Mouse (Mus musculus): ENCODE measurements around the gene Tmem51.

The Tmem51 gene

DNA sequence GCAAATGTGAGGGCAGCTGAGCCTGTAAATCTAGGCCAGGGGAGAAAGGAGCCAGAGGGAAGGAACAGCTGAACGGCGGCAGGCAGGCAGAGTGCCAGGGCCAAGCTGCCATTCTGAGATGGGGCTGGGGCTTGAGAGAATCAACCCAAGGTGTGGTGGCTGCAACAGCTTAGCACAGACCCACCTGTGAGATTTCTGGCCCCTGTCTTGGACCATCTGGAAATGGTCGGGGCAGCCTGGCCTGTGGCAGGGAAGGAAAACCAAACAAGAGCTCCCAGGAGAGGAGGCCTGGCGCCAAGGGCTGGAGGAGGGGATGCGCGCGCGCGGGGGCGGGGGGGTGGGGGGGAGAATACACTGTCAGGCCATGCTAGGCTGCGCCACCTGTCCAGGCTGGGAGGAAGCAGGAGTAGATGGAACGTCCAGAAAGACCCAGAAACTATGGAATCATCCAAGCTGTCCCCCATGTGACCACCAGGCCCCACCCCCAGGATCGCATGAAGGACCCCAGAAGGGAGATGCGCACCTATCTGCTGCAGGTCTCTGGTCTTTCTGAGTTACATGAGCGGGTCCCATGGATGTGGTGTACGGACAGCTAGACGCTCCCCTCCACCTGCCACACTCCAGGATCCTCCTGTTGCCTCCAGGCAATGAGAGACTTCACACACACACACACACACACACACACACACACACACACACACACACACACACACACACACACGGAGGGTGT, 3.0 kb downstream of the Tmem51 start:
- DNase-seq = peak; percentile 69

DNA sequence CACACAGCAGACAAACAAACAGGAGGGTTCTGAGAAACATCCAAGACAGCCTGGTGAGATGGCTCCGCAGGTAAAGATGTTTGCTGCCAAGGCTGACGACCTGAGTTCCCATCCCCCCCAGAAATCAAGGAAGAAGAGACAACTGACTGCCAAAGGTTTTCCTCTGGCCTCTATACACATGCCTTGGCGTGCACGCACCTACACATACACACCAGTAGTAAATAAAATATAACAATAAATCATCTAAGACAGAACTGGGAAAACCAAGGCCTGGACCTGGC, 3.7 kb downstream of the Tmem51 start:
- no peak for DNase-seq

DNA sequence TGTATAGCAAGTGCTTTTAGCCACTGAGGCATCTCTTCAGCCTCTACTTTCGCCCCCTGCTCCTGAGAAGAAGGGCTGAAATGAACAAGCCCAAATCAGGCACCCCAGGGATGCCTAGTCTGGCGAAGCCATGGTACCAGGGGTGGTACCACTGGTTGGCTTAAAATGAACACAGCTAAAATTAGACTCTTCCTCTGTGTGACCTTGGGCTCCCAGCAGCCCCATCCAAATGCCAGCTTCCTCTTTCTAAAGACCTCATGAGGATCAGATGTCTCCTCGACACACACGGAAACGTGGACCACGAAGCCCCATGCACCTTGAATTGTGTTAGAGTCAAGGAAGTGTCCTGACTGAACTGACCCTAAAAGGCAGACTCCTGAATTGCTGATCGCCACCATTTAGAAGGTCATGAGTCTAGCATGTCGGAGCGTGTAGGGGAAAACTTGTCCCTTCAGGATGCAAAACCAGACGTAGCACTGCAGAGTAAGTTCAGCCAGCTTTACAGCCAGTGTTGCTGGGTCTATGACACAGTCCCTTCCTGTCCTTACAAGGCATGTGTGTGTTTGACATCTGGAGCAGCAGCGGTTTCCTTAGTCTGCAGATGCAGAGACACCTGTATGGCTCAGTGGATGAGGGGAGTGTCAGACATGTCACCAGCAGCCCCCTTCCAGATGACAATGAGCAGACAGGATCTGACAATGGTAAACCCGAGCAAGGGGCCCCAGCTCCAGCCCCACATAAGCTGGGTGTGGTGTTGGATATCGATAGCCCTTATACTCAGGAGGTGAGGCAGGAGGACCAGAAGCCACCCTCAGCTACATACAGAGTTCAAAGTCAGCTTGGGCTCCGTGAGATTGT, 4.2 kb downstream of the Tmem51 start:
- DNase-seq = no peak

DNA sequence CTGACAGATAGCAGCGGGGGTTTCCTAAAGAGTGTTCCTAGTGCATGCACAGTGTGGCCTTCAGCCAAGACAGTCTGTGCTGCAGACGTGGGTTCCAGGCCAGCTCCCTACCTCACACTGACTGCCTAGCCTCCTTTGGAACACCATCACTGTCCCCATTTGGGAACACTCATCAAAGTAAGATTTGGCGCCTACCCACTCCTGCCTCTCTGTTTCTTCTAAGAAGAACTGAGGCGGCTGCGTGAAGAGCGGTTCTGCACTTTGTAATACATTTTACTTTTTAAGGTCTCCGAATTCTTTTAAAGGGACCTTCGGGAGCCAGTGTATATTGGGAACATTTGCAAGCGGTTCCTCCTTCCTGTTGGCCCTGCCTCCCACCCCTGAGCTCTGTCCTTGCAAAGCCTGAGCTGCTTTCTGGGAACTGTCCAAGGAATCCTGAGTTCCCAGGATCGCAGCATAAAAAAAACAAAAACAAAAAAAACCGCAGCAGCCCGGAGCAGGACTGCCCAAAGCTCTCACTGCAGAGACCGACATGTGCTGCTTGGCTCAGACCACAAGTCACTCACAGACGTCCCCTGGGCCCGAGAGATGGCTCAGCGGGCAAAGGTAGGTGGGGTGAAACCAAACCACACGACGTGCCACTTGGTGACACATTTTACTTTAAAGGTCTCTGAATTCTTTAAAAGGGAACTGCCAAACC, 6.4 kb downstream of the Tmem51 start:
- peak; percentile 66 for DNase-seq

DNA sequence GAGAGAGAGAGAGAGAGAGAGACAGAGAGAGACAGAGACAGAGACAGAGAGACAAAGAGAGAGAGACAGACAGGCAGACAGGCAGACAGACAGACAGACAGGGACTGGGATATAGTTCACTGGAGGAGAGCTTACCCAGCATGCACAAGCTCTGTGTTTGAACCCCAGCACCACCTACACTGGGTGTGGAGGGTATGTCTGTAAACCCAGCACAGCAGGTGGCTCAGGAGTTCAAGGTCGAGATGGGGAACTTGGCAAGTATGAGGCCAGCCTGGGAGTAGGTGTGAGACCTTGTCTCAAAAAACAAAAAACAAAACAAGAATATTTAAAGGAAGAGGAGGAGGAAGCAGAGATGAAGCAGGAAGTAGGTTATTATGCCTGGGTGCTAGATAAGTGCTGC, 7.2 kb downstream of the Tmem51 start:
- DNase-seq = no peak

DNA sequence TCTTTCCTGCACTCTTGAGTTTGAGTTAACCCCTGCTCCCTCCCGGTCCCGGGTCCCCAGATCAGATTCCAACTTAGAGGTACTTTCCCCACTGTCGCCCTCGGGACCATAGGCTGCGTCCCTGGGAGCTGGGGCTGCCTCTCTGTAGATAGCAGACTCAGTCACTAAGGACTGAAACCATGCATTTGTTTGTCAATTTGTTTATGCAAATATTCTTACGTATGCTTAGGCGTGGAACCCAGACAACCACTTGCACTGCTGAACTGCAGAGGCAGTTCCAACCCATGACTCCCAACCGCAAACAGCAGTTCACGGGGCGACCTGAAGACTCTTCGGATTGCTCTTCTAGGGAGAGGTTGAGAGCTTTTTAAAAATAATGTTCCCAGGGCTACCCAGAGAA, 8.2 kb downstream of the Tmem51 start:
- DNase-seq = peak; percentile 10

DNA sequence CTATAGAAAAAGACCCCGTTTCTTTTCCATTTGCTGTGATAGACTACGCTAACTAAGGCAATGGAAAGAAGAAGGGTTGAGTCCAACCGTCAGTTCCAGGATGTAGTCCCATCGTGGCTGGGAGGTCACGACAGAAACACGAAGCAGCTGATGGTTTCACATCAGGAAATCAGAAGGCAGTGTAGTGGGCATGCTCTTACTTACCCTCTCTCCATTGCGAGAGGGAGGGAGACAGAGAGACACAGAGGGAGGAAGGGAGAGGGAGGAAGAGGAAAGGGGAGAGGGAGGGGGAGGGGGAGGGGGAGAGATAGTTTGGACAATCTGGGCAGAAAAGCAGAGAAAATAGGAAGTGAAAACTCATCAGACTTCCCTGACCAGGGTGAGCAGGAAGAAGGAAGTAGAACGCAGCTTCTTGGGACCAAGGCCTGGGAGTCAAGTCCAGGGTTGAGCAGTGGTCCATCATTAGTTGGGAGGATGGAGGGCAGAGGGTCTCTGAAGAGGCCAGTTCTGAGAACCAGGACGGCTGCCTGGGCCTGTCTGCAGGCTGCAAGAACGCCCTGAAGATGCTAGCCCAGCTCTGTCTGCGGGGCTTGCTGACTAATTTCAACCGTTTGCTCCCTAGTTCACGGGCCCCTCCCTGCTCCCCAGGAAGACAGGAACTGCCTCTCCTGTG, 9.9 kb downstream of the Tmem51 start:
- DNase-seq = peak; percentile 10

DNA sequence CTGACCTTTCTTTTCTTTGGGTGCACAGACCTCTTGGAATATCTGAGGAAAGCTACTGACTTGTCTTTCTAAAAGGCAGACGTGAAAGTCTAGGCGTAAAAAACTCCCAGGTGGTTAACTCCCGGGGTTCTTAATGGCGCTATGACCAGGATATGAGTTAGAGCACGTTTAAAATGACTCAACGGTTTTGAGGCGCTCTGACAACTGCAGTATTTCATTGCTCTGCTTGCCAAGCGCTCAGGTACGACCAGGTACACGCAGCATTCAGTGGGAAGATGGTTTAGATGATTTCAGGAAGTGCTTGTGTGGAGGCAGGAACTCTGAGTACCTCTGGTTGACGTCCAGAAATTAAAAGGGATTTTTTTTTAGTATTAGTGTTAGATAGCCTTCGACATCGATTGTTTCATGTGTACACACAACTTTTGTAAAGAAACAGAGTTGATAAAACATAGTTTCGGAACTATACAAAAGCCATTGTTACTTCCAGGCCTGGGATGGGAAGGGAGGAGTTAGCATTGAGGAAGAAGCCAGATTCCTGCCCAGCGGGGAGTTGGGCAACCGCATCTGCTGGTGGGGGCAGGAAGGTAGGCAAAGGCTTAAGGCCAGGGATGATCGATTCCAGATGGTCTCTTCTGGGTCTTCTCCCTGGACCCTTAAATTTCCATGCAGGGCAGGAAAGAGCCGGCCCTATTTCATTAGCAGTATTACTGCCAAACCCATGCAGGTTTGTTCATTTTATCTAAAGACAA, 12.7 kb downstream of the Tmem51 start:
- peak; percentile 20 for DNase-seq

DNA sequence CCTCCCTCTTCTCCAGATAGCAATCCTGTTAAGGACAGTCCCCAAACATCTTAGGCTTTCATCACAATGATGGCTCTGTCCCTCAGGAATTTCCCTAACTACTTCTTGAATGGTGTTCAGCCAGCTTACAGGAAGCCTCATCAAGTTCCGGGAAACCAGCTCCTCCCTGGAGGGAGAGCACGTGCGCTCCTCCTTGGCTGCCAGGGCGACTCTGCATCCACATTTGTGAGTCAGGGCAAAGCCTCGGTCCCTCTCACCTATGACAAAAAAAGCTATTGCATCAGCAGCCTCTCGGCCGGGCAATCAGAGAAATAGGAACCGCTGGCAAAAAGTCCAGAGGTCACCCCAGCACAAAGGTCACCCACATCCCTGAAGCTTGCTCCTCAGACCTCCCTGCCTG, 13.3 kb downstream of the Tmem51 start:
- peak; percentile 62 for DNase-seq

DNA sequence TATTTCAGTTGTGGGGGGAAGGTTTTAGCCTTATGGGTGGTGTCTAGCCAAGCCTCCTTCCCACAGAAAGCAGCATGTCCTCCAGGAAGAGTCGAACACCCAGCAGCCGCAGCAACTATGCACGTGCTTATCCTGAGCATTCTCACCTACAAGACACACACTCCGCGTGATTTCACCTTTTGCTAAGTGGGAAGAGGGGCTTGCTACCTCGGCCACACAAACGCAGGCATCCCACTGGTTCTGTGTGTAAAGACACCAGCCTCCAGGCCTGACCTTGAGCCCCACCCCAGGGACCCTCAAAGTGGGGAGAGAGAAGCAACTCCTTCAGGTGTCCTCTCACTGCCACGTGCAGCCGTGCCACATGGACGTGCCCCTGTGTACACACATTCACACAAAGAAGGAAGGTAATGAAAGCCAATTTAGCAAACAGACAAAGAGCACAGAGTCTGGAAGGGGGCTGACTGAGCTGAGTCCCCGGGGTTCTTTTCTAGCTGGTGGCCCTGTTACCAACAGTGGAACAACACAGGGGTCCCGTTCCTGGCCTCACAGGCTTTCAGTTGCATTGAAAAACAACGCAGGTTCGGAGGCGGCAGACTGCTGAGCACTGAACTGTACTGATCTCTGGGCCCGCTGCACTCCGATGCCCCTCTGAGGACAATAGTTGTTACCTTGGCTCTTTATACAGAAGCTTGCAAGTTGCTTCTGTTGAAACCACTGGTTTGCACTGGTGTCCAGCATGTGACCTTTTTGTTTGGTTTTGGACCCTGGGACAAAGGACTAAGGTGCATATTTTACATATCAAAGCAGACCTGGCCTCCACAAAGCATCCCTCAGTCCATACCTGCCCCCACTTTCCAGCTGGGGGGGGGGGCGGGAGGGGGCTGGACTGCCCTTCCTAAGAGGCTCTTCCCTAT, 14.9 kb downstream of the Tmem51 start:
- peak; percentile 43 for DNase-seq

DNA sequence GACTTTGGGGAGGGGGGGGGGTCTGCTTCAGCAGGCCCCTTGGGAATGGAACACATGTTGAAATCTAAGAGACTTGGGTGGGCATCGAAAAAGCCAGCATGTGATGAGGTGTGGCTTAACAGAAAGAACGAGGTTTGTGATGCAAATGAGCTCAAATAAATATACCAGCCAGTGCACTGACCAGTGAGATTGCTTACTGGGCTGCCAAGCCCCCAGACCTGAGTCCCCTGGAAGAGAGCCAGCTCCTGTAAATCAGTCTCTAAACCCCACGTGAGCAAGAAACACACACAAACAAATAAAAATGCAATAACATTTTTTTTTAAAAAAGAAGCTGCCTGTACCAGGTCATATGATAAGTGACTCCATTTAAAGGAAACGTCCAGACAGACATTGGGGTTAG, 17.5 kb downstream of the Tmem51 start:
- peak; percentile 70 for DNase-seq

DNA sequence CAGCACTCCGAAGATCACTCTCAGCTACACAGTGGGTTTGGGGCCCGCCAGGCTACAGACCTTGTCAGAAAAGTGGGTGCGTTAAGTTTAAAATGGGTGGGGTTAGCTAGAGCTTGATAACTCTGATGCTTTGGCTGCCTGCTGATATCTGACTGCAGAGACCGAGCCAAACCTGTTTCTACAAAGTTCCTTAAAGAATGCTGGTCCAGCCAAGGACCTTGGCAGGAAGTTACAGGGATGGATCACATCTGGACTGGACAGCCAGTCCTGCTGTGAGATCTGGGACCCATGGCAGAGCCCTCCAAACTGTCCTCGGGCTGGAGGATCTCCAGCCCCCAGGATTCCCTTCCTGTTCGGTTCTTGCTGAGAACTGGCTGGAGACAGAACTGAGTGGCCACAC, 18.3 kb downstream of the Tmem51 start:
- peak; percentile 53 for DNase-seq

DNA sequence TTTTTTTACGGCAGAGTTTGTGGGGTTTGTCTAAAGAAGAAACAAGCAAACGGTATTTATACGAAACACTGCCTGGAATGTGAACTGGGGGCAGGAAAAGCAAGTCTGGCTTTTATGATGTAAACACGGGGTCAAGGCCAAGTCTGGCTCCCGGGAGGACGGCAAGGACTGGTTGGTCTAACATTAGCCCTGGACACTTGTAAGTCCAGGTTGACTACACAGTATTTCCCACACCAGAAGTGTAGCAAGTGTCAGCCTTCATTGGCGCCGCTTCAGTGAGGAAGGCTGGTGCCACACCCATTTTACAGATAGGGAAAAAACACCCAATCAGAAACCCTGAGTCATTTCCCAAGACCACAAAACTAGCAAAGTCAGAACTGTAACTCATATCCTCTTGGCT, 18.8 kb downstream of the Tmem51 start:
- peak; percentile 71 for DNase-seq

DNA sequence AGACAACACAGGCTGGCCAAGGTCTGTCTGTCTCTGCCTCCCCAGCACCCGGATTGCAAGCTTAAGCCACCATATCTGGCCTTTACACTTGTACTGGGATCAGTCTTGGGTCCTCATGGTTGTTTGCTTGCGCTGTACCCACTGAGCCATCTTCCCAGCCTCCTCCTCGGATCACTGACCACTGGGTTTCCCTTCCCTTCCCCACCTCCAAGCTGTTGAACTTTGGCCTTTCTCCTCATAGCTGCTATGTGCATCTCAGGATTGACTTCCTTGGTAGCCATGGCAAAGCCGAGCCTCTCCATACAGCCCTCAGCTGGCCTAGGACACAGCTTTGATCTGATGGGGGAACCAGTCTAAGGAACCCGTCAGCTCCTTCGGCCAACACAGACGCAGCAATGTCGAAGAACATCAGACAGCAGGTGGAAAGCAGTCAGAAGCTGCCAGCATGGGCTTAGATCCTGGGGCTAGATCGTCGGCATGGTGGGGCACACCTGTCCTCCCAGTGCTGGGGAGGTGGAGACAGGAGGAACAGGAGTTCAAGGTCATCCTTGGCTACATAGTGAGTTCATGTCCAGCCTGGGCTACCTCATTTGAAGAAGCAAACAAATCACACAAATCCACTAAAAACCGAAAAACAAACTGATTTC, 19.4 kb downstream of the Tmem51 start:
- no peak for DNase-seq

DNA sequence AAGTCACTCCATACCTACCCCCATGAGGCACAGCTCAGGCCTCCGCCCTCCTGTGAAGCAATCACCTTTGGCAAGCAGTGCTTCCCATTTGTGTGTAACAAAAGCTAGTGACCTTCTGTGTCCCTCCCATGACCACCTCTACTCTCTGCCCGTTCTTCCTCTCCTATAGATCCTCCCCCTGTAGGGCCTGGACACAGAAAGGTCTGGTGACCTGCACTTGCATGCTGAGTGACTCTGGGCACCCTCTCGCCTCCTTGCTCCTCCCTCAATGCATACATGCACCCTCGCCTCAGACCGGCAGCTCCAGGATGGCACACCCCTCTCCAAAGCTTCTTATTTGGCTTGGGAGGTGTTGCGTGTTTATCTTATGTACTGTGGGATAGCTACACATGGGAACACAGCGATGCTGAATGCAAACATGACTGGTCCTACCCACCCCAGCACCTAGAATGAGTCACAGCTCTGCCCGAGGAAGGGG, 21.0 kb downstream of the Tmem51 start:
- DNase-seq = no peak

DNA sequence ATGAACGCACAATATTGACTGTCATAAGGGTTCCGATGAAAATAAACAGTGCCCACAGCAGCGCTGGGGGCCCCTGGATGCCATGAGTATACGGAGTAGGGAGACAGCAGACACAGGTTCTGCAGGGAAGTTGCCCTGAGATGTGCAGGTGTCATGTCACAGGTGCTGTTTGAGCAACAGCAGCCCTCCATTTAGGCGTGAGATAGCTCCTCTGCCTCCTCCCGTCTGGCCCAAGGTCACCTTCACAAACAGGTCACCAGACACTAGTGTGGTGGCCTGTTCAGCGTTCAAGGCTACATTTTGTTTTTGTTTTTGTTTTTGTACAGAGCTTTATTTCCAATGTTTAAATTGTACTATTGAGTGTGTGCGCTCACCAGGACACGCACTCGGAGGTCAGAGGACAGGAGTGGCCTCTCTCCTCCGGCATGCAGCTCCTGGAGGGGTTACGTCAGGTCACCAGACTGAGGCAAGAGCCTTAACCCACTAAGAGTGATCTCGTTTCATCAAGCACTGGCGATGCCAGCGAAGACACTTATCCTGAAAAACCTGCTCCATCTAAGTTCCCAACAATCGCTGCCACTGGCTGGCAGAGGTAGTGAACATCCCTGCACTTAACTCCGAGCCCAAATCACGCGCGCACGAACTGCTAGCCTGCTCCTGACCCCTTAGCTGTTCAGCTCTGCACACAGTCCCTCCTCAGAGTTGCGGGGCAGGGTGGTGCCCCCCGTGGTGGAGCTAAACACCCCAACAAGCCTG, 22.4 kb downstream of the Tmem51 start:
- DNase-seq = no peak

DNA sequence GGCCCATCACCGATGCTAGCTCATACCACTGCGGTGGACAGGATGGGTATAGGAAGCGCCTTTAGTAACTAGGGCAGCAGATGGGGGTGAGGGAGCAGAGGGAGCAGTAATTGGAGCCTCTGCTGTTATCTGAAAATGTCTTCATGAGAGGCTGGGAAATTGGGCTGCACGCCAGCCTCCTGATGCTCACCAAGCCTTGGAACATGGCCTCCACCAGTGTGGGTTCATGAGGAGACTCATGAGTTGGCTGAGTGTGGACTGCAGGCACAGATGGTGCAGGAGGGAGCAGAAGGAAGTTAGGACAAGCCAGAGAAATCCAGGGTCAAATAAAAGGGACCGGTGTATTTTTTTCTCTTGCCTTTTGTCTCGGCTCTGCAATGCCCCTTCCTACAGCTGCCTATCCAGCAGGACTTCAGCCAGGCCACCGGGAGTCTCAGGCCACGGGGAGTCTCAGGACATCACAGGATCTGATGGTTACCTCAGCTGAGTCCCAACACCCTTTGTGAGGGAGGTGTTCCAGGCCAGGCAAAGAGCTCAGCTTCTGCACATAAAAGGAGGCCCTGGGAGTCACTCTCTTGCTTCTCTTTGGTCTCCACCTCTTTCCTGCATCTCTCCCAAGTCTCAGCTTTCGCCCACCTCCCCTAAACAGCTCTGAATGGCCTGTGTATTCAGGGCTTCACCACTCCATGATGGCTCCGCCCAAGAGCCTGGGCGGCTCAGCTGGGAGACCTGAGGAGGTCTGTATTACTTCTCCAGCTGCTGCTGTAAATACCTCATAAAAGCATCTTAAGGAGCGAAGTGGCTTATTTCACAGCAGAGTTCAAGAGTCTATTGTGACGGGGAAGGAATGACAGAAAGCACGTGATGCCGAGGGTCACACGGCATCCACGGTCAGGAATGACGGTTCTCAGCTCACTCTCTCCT, 23.4 kb downstream of the Tmem51 start:
- DNase-seq = no peak

DNA sequence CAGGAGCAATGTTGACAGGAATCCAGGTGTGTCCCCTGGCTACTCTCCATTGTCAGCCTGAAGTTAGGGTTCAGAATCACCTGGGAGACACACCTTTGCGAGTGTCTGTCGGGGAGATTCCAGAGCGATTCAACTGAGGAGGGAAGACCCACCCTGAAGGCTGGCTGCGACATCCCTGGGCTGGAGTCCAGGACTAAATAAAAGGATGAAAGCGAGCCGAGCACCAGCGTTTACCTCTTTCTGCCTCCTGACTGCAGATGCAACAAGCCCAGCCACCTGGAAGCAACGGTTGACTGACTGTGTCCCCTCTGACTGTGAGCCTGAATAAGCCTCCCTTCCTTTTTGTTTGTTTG, 24.3 kb downstream of the Tmem51 start:
- no peak for DNase-seq

Data from kidney, postnatal 10 days (tissue).